Mouse (Mus musculus): ENCODE measurements around the gene Ppm1j. TPM values are rescaled to one million over a fixed set of nuclear protein-coding genes. Genes with fewer than 3 reads are reported as not detected.
"Not testable (repeated sequence)": the region's sequence is repeated elsewhere in the genome, so short reads cannot be mapped to it uniquely, and the experiment has no call there.

The Ppm1j gene
- polyA plus RNA-seq (2015; fragmentation: Nextera tagmentation; extraction: Ambion mirVana): 0.89 and 2.5 TPM in 2 replicates

GRCm38 (mm10) chr3:104780561-104781420 lies at the start of gene Ppm1j:
Gene Ppm1j (plus strand): TSS chr3:104781056.
- Histone ChIP-seq H3K27me3 (replicated peaks; ENCODE audit: control insufficient read depth, insufficient read depth, low read length) (peaks cover 57% of the 10 kb centered on the region), H3K4me3 (ENCODE audit: low read length) (peak within 1 kb of the TSS; percentile 44), H3K9me3 (ENCODE audit: control insufficient read depth, low read length) (no peaks in the 10 kb centered on the region), H3K4me1 (ENCODE audit: control insufficient read depth, insufficient read depth, low read depth, low read length) (peaks cover 15% of the 10 kb centered on the region), H3K4me2 (ENCODE audit: low read length) (peak within 1 kb of the TSS; percentile 90), H3K9ac (ENCODE audit: low read depth, low read length) (peak within 1 kb of the TSS; percentile 47), H3K36me3 (ENCODE audit: control insufficient read depth, insufficient read depth, low read length) (no peaks in the 10 kb centered on the region), H3K27ac (ENCODE audit: low read depth, low read length) (no peak within 1 kb of the TSS)
- WGBS: under 1% methylated on average over 50 of the region's 56 CpGs
- ATAC-seq: peak; percentile 35; the same call in 1 of the 2 replicates

GRCm38 (mm10) chr3:104732907-104733306 lies 47.9 kb upstream of the Ppm1j start:
- Histone ChIP-seq H3K4me2 (ENCODE audit: low read length) (no peak overlapping the region), H3K36me3 (ENCODE audit: control insufficient read depth, insufficient read depth, low read length) (no peaks in the 10 kb centered on the region), H3K27me3 (replicated peaks; ENCODE audit: control insufficient read depth, insufficient read depth, low read length) (no peaks in the 10 kb centered on the region), H3K9ac (ENCODE audit: low read depth, low read length) (no peak overlapping the region), H3K4me3 (ENCODE audit: low read length) (no peak overlapping the region), H3K27ac (ENCODE audit: low read depth, low read length) (no peak overlapping the region), H3K9me3 (ENCODE audit: control insufficient read depth, low read length) (no peaks in the 10 kb centered on the region), H3K4me1 (ENCODE audit: control insufficient read depth, insufficient read depth, low read depth, low read length) (no peaks in the 10 kb centered on the region)
- ATAC-seq: no peak
- 60% methylated on average over 3 of the region's 3 CpGs for WGBS

DNA sequence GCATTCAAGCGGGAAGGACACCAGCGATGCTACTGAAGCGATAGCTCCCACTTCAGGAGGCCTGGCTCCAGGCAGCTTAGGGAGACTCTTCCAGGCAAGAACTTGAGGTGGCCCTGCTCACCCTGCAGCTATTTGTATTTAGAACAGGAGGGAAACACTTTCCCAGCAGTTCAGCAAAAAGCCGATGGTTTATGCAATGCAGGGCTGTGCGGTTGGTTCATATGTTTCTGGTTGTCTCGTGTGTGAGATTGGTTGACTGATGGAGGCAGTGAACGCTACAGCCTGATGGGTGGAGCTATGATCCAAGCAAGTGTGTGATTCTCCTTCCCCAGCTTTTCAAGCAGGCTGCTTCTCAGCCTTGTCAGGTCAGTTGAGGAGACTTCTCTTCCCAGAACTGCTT lies 46.2 kb upstream of the Ppm1j start:
- no peaks in the 10 kb centered on the region for H3K4me1 ChIP-seq (ENCODE audit: control insufficient read depth, insufficient read depth, low read depth, low read length)
- 63% methylated on average over 7 of the region's 7 CpGs for WGBS
- no peak overlapping the region for H3K4me2 ChIP-seq (ENCODE audit: low read length)
- no peaks in the 10 kb centered on the region for H3K27me3 ChIP-seq (replicated peaks; ENCODE audit: control insufficient read depth, insufficient read depth, low read length)
- no peaks in the 10 kb centered on the region for H3K36me3 ChIP-seq (ENCODE audit: control insufficient read depth, insufficient read depth, low read length)
- no peak overlapping the region for H3K4me3 ChIP-seq (ENCODE audit: low read length)
- H3K27ac ChIP-seq (ENCODE audit: low read depth, low read length): no peak overlapping the region
- H3K9me3 ChIP-seq (ENCODE audit: control insufficient read depth, low read length): no peaks in the 10 kb centered on the region
- no peak for ATAC-seq
- H3K9ac ChIP-seq (ENCODE audit: low read depth, low read length): no peak overlapping the region

DNA sequence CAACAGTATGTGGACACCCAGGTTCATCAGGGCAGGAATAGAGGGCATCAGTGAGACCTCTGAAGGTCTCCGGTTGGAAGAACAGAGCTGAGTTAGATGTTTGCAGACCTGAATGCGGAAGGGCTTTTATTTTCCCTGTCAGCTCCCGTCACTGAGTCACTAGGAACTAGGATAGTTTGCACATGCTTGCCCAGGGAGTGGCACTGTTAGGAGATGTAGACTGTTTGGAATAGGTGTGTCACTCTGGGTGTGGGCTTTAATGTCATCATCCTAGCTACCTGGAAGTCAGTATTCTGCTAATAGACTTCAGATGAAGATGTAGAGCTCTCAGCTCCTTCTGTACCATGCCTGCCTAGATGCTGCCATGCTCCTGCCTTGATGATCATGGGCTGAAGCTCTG lies 38.9 kb upstream of the Ppm1j start:
- H3K4me1 ChIP-seq (ENCODE audit: control insufficient read depth, insufficient read depth, low read depth, low read length): no peaks in the 10 kb centered on the region
- ATAC-seq: no peak
- H3K9ac ChIP-seq (ENCODE audit: low read depth, low read length): no peak overlapping the region
- no peak overlapping the region for H3K4me2 ChIP-seq (ENCODE audit: low read length)
- no peaks in the 10 kb centered on the region for H3K36me3 ChIP-seq (ENCODE audit: control insufficient read depth, insufficient read depth, low read length)
- H3K9me3 ChIP-seq (ENCODE audit: control insufficient read depth, low read length): no peaks in the 10 kb centered on the region
- H3K27me3 ChIP-seq (replicated peaks; ENCODE audit: control insufficient read depth, insufficient read depth, low read length): no peaks in the 10 kb centered on the region
- H3K27ac ChIP-seq (ENCODE audit: low read depth, low read length): no peak overlapping the region
- H3K4me3 ChIP-seq (ENCODE audit: low read length): no peak overlapping the region
- WGBS: 86% methylated on average over 3 of the region's 3 CpGs

GRCm38 (mm10) chr3:104743161-104743560 lies 37.7 kb upstream of the Ppm1j start:
- Histone ChIP-seq H3K4me1 (ENCODE audit: control insufficient read depth, insufficient read depth, low read depth, low read length) (no peaks in the 10 kb centered on the region), H3K9ac (ENCODE audit: low read depth, low read length) (no peak overlapping the region), H3K4me2 (ENCODE audit: low read length) (no peak overlapping the region), H3K9me3 (ENCODE audit: control insufficient read depth, low read length) (no peaks in the 10 kb centered on the region), H3K27ac (ENCODE audit: low read depth, low read length) (no peak overlapping the region), H3K36me3 (ENCODE audit: control insufficient read depth, insufficient read depth, low read length) (no peaks in the 10 kb centered on the region), H3K4me3 (ENCODE audit: low read length) (no peak overlapping the region), H3K27me3 (replicated peaks; ENCODE audit: control insufficient read depth, insufficient read depth, low read length) (no peaks in the 10 kb centered on the region)
- ATAC-seq: no peak
- 79% methylated on average over 1 of the region's 1 CpGs for WGBS

GRCm38 (mm10) chr3:104743864-104744263 lies 37.0 kb upstream of the Ppm1j start:
- H3K36me3 ChIP-seq (ENCODE audit: control insufficient read depth, insufficient read depth, low read length): no peaks in the 10 kb centered on the region
- 77% methylated on average over 1 of the region's 1 CpGs for WGBS
- ATAC-seq: no peak
- H3K4me2 ChIP-seq (ENCODE audit: low read length): no peak overlapping the region
- no peaks in the 10 kb centered on the region for H3K9me3 ChIP-seq (ENCODE audit: control insufficient read depth, low read length)
- H3K27ac ChIP-seq (ENCODE audit: low read depth, low read length): no peak overlapping the region
- no peaks in the 10 kb centered on the region for H3K4me1 ChIP-seq (ENCODE audit: control insufficient read depth, insufficient read depth, low read depth, low read length)
- no peaks in the 10 kb centered on the region for H3K27me3 ChIP-seq (replicated peaks; ENCODE audit: control insufficient read depth, insufficient read depth, low read length)
- no peak overlapping the region for H3K9ac ChIP-seq (ENCODE audit: low read depth, low read length)
- no peak overlapping the region for H3K4me3 ChIP-seq (ENCODE audit: low read length)

DNA sequence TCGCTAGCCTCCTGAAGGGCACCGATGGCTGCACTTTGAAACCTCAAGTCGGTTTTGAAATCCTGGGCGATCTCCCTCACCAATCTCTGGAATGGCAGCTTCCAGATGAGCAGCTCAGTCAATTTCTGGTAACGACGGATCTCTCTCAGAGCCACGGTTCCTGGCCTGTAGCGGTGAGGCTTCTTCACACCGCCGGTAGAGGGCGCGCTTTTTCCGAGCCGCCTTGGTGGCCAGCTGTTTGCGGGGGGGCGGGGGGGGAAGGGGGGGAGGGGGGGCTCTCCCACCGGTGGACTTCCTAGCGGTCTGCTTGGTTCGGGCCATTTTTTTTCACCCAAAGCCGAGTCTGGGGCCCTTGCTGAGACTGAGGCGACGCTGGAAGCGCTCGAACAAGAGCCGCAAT lies 28.0 kb upstream of the Ppm1j start:
- not testable (repeated sequence) for H3K4me2 ChIP-seq (ENCODE audit: low read length); H3K4me3 ChIP-seq (ENCODE audit: low read length); H3K9ac ChIP-seq (ENCODE audit: low read depth, low read length); H3K27ac ChIP-seq (ENCODE audit: low read depth, low read length); ATAC-seq; H3K27me3 ChIP-seq (replicated peaks; ENCODE audit: control insufficient read depth, insufficient read depth, low read length); H3K4me1 ChIP-seq (ENCODE audit: control insufficient read depth, insufficient read depth, low read depth, low read length); H3K9me3 ChIP-seq (ENCODE audit: control insufficient read depth, low read length); H3K36me3 ChIP-seq (ENCODE audit: control insufficient read depth, insufficient read depth, low read length)
- 22% methylated on average over 16 of the region's 25 CpGs for WGBS

- Histone ChIP-seq H3K4me3 (ENCODE audit: low read length) (peak overlapping the region; percentile 39), H3K9ac (ENCODE audit: low read depth, low read length) (peak overlapping the region; percentile 61), H3K9me3 (ENCODE audit: control insufficient read depth, low read length) (no peaks in the 10 kb centered on the region), H3K36me3 (ENCODE audit: control insufficient read depth, insufficient read depth, low read length) (no peaks in the 10 kb centered on the region), H3K4me2 (ENCODE audit: low read length) (peak overlapping the region; percentile 60), H3K4me1 (ENCODE audit: control insufficient read depth, insufficient read depth, low read depth, low read length) (peaks cover 6% of the 10 kb centered on the region), H3K27me3 (replicated peaks; ENCODE audit: control insufficient read depth, insufficient read depth, low read length) (peaks cover 10% of the 10 kb centered on the region), H3K27ac (ENCODE audit: low read depth, low read length) (no peak overlapping the region)
- peak; percentile 90 for ATAC-seq
- whole genome bisulfite sequencing: 2% methylated on average over 27 of the region's 27 CpGs
Measured at GRCm38 (mm10) chr3:104758406-104758805, 22.4 kb upstream of the Ppm1j start.

DNA sequence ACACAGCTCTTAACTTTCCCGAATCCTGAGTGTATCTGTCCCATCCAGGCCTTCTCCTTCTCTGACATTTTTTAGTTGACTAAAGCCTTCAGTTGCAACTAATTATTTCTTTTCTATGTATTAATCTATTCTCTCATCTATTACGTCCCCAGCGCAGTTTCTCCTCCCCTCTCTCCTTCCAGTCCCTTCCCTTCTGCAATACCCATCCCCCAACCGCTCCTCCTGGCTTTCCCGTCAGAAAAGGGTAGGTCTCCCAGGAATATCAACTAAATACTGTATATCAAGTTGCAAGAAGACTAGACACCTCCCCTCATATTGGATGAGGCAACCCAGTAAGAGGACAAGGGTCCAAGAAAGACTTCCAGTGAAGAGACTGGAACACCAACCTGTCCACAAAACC lies 22.0 kb upstream of the Ppm1j start:
- no peak overlapping the region for H3K27ac ChIP-seq (ENCODE audit: low read depth, low read length)

More for the DNA sequence above, 22.0 kb upstream of the Ppm1j start:
- H3K9ac ChIP-seq (ENCODE audit: low read depth, low read length): peak overlapping the region; percentile 61; the same call in 1 of the 2 replicates
- 7% methylated on average over 5 of the region's 5 CpGs for WGBS
- ATAC-seq: peak; percentile 24; the same call in 1 of the 2 replicates
- H3K9me3 ChIP-seq (ENCODE audit: control insufficient read depth, low read length): no peaks in the 10 kb centered on the region
- peak overlapping the region; percentile 39 for H3K4me3 ChIP-seq (ENCODE audit: low read length)
- peaks cover 6% of the 10 kb centered on the region for H3K4me1 ChIP-seq (ENCODE audit: control insufficient read depth, insufficient read depth, low read depth, low read length)
- H3K36me3 ChIP-seq (ENCODE audit: control insufficient read depth, insufficient read depth, low read length): no peaks in the 10 kb centered on the region
- peaks cover 10% of the 10 kb centered on the region; the same call in 1 of the 2 replicates for H3K27me3 ChIP-seq (replicated peaks; ENCODE audit: control insufficient read depth, insufficient read depth, low read length)
- peak overlapping the region; percentile 60 for H3K4me2 ChIP-seq (ENCODE audit: low read length)
